Mouse (Mus musculus): ENCODE measurements around the gene Ddn.

Ddn gene

DNA sequence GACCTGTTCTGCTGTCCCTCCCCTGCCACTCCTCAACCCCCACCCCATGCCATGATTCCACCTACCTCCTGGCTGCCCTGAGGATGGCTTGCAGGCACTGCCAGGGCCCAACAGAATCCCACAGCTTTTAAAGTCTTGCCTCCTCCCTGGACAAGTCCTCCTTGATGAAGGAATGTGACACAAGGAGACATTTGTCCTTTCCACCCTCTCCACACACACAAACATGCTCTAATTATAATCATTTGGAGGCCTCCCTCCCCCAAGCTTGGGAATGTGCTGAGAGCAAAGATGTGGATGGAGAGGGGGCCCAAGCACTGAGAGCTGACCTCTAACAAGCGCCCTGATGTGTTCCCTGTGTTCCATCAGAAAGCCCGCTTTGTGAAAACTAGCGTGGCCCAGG, at the start of gene Ddn:
TSS of gene Ddn (minus strand) at position 101 of the 400 bp plus-strand sequence.
- DNase-seq (ENCODE audit: low read depth, low spot score): no peak

DNA sequence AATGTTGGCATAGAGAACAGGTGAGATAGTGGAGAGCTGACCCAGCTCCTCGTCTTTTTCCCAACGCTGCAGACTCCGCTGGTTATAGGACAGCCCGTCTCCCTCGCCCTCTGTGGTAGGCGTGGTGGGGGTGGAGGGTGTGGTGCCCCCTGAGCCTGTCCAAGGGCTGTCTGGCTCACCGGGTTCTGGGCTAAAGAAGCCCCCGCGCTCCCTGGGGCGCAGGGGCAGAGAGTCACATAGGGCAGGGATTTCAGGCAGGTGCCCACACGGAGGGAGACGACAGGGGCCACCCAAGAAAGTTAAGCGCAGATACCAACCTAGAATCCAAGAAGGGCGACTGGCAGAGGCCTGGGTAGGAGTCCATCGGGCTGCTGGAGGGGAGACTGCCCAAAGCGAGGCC, 44.9 kb upstream of the Ddn start:
- DNase-seq (ENCODE audit: low read depth, low spot score): no peak

DNA sequence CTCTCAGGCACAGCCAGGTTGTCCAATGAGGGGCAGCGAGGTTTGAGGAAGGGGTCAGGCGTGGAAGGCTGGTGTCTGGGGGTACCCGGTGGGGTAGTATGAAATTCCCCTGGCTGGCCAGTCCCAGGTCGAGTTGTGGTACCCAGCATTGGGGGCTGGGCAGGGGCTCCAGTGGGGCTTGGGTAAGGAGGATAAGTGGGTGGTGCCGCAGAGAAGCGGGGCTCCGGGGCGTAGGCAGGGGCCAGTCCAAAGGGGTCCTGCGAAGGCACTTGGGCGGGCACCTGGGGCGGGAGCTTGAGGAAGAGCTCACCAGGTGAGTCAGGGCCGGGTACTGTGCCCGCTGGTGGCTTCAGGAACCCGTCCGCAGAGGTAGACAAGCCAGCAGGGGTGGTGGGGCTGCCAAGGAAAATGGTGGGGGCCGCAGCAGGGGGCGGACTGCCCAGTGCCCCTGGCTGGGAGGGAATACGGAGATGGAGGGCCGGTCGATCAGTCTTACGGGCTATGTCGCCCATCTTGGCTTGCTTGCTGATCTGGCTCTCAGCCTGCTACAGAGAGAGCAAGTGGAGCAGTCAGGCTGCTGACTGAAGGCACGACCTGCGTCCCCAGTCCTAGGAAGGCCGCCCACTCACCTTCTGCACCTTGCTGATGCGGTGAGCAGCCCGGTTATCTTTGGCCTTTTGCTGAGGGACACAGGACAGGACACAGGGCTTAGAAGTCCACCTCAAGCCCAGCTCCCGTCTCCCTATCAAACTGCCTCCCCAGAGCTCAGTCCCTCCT, 44.1 kb upstream of the Ddn start:
- DNase-seq (ENCODE audit: low read depth, low spot score): no peak

GRCm38 (mm10) chr15:98852733-98853132, 43.4 kb upstream of the Ddn start:
- DNase-seq (ENCODE audit: low read depth, low spot score): no peak

DNA sequence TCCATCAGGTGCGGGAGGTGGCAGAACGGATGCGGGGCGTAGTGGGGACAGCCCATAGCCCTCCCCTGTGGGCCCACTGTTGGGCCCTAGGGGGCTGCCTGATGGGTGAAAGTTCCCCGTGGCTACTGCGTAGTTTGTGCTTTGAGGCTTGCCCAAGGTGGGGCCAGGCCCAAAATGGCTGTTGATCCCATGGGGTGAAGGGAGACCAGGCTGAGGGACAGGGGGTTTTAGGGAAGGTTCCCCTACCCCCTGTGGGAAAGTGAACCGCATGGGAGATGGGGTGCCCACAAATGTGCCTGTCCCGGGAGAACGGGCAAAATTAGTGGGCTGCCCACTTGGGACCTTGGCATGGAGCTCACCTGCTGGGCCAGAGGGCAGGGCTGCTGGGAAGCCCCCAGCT, 42.8 kb upstream of the Ddn start:
- no peak for DNase-seq (ENCODE audit: low read depth, low spot score)

- DNase-seq (ENCODE audit: low read depth, low spot score): no peak
These were observed 42.0 kb upstream of the Ddn start for GRCm38 (mm10) chr15:98851229-98851818.

DNA sequence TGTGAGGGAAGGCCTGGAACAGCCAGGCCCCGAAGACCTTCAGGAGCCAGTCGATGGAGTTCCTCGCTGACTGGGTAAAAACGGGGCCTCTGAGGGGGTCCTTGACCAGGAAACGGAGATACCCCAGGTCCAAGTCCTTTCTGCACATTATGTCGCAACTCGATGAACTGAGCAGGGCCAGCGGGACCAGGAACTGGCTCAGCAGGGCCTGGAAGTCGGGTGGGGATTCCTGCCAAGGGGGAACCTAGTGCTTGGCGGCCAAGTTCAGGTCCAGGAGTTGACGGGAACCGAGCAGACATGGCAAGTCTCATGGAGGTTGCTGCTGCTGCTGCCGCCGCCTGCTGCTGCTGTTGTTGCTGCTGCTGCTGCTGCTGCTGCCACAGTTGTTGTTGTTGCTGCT, 41.4 kb upstream of the Ddn start:
- DNase-seq (ENCODE audit: low read depth, low spot score): no peak

GRCm38 (mm10) chr15:98849956-98850600, 40.8 kb upstream of the Ddn start:
- DNase-seq (ENCODE audit: low read depth, low spot score): no peak

GRCm38 (mm10) chr15:98849165-98849564, 39.9 kb upstream of the Ddn start:
- DNase-seq (ENCODE audit: low read depth, low spot score): no peak

DNA sequence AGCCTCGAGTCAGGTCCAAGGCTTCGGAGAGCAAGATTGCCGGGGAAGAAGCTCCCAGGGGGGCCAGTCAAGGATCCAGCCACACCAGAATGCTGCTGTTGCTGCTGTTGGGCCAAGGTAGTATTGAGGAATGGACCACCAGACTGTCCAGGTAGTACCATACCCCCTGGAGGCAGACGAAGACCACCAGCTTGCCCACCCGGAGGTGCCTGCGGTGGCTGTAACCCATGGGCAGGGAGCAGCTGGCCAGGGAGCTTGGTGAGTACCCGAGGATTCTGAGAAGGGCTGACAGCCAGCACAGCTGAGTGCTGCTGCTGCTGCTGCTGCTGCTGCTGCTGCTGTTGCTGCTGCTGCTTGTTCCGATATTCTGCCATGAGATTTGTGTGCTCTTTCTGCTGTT, 36.9 kb upstream of the Ddn start:
- no peak for DNase-seq (ENCODE audit: low read depth, low spot score)

DNA sequence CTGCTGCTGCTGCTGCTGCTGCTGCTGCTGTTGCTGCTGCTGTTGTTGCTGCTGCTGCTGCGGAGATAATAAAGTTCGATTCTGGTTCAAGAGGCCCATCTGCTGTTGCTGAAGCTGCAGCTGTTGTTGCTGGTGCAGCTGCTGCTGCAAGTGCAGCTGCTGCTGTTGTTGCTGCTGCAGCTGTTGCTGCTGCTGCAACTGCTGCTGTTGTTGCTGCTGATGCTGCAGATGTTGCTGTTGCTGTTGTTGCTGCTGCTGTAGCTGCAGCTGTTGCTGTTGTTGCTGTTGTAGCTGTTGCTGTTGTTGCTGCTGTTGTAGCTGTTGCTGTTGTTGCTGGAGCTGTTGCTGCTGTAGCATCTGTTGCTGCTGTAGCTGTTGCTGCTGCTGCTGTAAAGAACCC, 35.9 kb upstream of the Ddn start:
- DNase-seq (ENCODE audit: low read depth, low spot score): no peak

DNA sequence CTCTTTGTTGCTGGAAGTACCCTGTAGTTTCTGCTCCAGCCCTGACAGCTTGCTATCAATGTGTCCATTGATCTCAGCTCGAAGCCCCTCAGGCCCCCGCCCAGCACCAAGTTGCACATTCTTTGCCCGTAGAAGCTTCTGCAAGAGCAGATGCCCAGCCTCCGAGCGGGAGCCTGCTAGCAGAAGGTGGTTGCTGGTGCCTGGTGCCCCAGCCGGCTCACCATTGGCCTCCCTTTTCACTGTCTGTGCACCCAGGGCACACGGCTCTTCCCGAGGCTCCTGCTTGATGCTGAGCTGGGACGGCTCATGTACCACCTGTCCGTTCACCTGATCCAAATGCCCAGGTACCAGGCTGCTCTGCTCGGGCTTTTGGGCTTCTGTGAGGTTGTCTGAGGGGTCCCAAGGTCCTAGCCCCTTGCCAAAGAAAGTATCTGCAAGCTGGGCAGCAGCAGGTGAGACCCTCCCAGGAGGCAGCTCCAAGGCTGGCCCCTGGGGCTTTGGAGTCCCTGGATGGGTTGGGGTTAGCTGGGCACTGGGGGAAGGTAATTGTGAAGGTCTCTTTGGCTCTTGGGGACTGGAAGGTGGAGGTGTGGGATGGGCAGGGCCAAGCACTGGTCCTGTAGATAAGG, 34.4 kb upstream of the Ddn start:
- no peak for DNase-seq (ENCODE audit: low read depth, low spot score)

DNA sequence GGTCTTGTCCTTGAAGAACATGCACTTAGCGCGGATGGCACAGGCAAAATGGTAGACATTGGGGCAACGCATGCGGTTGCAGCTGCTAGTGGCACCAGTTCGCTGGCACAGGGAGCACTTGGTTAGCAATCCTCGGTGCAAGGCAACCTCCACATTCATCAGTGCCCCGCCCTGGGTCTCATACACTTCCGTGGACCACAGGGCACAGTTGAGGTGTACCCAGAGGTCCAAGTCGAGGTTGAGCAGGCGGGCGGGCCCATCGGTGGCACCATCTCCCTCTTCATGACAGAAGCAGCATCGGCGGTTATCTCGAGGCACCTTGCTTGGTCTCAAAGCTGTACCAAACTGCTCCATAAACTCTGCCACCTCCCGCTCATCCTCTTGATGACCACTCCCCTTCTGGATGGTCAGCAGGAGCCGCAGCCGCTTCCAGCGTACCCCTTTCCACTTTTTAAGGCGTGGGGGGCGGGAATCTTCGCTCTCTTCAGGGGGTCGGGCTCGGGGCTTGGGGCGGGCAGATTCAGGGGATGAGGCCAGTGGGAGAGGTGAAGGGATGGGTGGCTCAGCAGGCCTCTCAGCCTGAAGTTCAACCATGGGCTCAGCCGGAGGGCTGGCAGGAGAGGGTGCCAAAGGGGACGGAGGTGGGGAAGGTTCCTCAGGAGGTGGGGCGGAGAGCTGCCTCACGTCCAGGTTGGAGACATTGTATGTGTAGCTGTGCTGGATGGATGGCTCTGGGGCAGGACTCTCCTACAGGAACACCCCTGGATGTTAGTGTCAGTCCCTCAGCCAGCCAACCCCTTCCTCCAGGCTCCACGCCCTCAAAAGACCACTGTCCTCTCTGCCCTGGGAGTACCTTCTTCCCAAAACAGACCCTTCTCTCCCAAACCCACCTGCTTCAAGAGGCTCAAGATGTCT, 30.6 kb upstream of the Ddn start:
- DNase-seq (ENCODE audit: low read depth, low spot score): no peak

DNA sequence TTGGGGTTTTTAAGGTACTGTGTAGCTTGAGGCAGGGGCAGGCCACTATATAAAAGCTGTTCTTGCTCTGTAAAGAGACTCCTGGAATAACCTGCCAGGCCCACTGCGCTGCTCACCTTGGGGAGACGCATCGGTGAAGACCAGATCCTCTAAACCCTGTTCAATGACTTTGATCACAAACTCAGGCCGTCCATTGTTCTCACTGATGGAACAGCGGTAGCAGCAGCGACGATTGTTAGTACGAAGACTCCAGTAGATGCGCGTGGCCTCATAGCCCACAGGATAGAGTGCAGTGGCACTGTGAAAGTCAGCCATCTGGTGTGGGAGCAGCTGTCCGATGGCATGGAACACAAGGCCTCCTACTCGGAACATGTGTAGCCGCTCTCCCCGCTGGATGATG, 29.9 kb upstream of the Ddn start:
- no peak for DNase-seq (ENCODE audit: low read depth, low spot score)

- DNase-seq (ENCODE audit: low read depth, low spot score): no peak
These were observed 28.4 kb upstream of the Ddn start for GRCm38 (mm10) chr15:98837743-98838103.

DNA sequence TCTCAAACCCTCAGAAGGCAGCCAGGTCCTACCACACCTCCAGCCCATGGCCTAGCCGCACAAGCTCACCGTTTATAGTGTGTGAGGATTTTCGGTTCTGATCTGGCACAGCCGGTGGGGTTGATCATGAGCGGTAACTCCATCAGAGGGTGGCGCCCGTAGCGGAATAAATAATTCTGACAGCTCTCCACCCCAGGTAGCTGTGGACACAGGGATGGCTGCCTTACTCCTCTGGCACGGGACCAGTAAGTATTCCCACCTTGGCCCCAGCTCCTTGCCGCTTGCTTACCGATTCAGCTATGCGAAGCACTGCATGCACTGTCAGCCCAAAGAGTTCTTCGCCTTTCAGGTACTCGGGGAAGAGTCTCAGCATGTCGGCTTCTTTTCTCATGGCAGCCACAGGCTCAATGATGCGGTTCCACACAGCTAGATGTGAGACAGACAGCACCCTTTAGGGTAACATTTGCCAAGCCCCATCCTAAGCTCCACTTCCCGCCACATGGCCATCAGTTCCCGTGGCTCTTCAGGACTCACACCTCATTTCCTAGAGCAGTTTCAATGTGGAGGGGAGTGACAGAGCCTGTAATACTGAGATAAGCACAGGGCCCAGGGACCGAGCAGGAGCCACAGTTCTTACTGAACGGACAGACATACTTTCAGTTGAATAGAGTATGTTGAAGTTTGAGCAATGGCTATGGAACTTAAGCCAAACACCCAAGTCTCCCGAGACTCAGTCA, 27.9 kb upstream of the Ddn start:
- no peak for DNase-seq (ENCODE audit: low read depth, low spot score)

DNA sequence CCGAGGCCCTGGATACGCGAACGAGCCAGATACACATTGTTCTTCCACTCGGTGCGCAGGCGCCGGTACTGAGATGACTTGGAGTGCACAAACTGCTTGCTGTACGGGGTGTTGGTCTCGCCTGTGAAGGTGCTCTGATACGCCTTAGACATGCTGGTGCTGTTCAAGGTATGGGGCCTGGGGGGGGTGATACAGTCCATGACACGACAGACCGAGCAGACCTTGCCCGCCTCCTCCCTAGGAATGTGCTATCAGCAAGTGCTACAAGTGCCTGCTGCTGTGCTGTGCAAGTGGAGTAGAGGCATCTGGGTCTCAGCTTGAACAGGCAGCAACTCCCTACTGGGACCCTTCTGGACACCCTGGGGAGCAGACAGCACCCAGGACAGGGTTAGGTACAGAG, 26.0 kb upstream of the Ddn start:
- DNase-seq (ENCODE audit: low read depth, low spot score): no peak

DNA sequence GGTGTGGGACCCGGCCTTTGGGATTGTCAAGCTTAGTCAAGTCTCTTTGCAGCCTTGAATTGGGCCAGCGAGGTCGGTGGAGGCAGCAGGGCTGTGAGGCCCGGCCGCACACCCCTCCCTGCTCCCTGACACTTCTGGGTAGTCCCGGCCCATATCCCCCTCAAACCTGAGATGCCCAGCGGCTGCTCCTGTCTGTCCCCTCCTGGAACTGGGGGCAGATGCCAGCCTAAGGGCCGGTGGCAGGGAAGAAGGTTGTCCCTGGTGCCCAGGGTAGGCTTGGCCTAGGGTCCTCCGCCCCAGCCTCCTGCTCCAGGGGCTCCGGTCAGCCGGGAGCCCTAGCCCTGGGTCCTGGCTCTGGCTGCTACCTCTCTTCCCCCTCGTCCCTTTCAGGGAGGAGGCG, 24.8 kb upstream of the Ddn start:
- DNase-seq (ENCODE audit: low read depth, low spot score): no peak

- no peak for DNase-seq (ENCODE audit: low read depth, low spot score)
These were observed 24.0 kb upstream of the Ddn start for GRCm38 (mm10) chr15:98833281-98833680.

DNA sequence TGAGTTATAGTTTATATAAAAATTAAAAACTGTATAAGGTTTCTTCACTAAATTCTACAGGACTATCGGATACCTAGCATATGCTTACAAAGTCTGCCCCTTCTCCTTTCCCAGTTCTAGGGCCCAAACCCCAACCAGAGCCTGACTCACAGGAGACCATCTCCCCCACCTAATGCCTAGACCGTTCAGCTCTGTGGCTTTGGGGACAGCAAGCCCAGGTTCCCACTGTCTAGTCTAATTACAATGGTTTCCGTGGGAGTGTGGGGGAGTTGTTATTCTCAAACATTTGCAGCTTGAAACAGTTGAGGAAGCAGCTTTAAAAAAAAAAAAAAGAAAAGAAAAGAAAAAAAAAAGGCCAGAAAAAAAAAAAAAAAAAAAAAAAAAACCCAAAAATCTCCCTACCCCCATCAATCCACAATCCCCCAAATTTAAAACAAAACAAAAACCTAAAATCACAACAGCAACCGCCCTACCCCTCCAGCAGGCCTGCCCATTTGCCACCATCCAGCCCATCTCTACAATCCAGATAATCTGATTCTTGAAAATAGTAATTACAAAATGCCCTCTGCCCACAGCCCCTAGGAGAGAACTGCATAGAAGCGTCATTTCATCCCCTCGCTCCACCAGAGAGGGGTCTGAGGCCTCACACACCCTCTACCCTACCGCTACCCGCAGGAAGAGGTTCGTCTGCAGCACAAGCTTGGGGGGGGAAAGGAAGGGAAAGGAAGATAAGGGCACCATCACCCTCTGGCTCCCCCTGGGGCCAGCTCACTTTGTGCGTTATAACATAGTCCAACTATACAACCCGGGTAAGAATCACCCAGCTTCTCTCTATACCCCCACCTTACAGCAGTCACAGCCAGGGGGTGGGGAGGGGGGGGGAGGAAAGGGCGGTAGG, 23.1 kb upstream of the Ddn start:
- DNase-seq (ENCODE audit: low read depth, low spot score): no peak

Data from retina, postnatal 7 days (tissue).